Mouse (Mus musculus) lung, postnatal 0 days (tissue): ENCODE data around the gene Zfp217.

ENCODE experiments used
- CTCF ChIP-seq: IDR thresholded peaks from 2 replicates; pipeline ENCODE4 v1.5.1; 2016; ENCODE audit warnings: antibody characterized with exemption, mild to moderate bottlenecking
- EP300 ChIP-seq: IDR thresholded peaks from 2 replicates; pipeline ENCODE4 v1.6.1; 2016; ENCODE audit warnings: antibody characterized with exemption, mild to moderate bottlenecking, control low read depth

DNA sequence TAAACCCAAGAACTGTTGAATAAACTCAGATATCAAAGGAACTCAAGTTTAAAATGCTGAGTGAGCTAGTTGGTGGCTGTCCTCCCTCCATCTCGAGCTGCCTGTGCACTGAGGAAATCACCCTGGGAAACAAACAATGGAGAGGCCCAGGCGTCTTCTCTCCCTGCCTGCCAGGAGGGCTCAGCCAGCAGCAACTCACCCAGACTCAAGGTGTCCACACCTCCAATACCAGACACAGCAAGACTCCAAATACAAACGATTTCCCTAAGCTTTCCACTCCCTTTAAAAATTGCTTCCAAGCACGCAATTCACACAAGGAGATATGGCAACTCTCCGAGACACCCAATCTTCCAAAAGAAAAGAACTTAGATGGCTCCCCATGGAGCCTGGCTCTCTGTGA lies 38.4 kb downstream of the Zfp217 start:
- TF ChIP-seq CTCF (no peak), EP300 (no peak)
